ENCODE assay signal across 8 mouse cellular contexts in the genomic region with DNA sequence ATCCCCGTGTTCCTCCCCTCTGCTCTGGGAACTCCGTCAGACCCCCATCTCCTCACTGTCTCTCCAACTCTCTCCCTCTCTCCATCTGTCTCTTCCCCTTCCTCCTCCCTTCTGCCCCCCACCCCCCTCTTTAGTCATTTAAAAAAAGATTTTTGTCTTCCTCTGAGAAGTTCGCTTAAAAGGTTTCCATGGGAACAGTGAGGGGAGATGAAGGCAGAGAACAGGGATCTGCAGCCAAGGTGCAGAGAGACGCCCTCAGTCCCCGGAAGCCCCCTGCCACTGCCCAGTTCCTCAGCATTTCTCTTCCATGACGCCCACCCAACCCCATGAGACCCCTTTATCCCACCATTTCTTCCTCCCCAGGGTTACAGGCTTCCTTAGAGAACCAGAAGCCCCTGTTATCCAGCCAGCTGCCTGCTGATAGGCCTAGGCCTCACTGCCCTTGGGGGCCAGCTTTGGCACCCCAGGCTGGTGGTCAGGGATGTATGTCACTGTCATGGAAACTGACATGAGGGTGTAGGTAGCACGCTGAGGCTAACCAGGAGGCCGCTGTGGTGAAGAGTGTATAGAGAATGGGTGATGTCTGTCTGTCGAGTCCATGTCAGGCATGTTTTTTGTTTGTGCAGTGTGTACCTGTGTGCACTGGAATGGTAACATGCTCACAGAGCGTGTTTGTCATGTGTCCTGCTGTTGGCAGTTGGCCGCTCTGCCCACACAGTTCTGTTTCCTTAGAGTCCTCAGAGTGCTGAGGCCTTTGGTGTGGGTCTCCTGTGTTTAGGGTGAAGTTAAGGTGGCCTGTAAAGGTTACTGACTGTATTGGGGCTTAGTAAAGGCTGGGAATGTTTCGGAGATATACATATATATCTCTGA. TPM values are rescaled to one million over a fixed set of nuclear protein-coding genes. Genes with fewer than 3 reads are reported as not detected.
DNase-seq lines count a peak whose midpoint lies in the region; ATAC-seq and TF ChIP-seq lines count a peak whose summit lies in the region.

No protein-coding gene starts in this region.

- no peak for ATAC-seq in embryonic facial prominence, embryonic 12.5 days (ENCODE audit: insufficient number of reproducible peaks, insufficient read depth, low FRiP score, low TSS enrichment)
- no peak for ATAC-seq in hindbrain, embryonic 12.5 days (ENCODE audit: low FRiP score)
- ATAC-seq in midbrain, embryonic 13.5 days, result no peak

- H3K27ac ChIP-seq in layer of hippocampus, adult 2 months, result peak overlapping the region; percentile 98
- peak overlapping the region; percentile 69 for H3K27ac ChIP-seq in embryonic facial prominence, embryonic 12.5 days
- H3K27ac ChIP-seq in hindbrain, embryonic 12.5 days, result peak overlapping the region; percentile 81
- peak overlapping the region; percentile 86 for H3K27ac ChIP-seq in midbrain, embryonic 13.5 days

- no peaks in the 10 kb centered on the region for H3K27me3 ChIP-seq in embryonic facial prominence, embryonic 12.5 days
- no peaks in the 10 kb centered on the region for H3K27me3 ChIP-seq in hindbrain, embryonic 12.5 days
- H3K27me3 ChIP-seq in midbrain, embryonic 13.5 days, result no peaks in the 10 kb centered on the region

- H3K9me3 ChIP-seq in embryonic facial prominence, embryonic 12.5 days, result no peaks in the 10 kb centered on the region
- no peaks in the 10 kb centered on the region for H3K9me3 ChIP-seq in hindbrain, embryonic 12.5 days (replicated peaks)
- no peaks in the 10 kb centered on the region for H3K9me3 ChIP-seq in midbrain, embryonic 13.5 days

- DNase-seq in layer of hippocampus, adult 2 months (ENCODE audit: low spot score in 2 of 2), result no peak
- no peak for DNase-seq in layer of hippocampus, postnatal 36 days
- DNase-seq in thymus, postnatal 14 days, result no peak
- DNase-seq in gastrocnemius, postnatal 25 days, result no peak
- no peak for DNase-seq in MN1 (ENCODE audit: low spot score)

- no peak for TF ChIP-seq CTCF in layer of hippocampus, adult 2 months (conservative IDR thresholded peaks at IDR 0.05)

- H3K4me1 ChIP-seq in embryonic facial prominence, embryonic 12.5 days, result peaks cover 63% of the 10 kb centered on the region
- peaks cover 72% of the 10 kb centered on the region for H3K4me1 ChIP-seq in hindbrain, embryonic 12.5 days
- H3K4me1 ChIP-seq in midbrain, embryonic 13.5 days (replicated peaks), result peaks cover 90% of the 10 kb centered on the region

- H3K4me3 ChIP-seq in layer of hippocampus, adult 2 months, result peak overlapping the region; percentile 73
- H3K4me3 ChIP-seq in embryonic facial prominence, embryonic 12.5 days, result peak overlapping the region; percentile 34; the same call in 1 of the 2 replicates
- peak overlapping the region; percentile 39 for H3K4me3 ChIP-seq in hindbrain, embryonic 12.5 days
- H3K4me3 ChIP-seq in midbrain, embryonic 13.5 days (replicated peaks), result peak overlapping the region; percentile 44; the same call in 1 of the 2 replicates

- peak overlapping the region; percentile 56; the same call in 1 of the 2 replicates for H3K9ac ChIP-seq in embryonic facial prominence, embryonic 12.5 days
- H3K9ac ChIP-seq in hindbrain, embryonic 12.5 days, result peak overlapping the region; percentile 73
- H3K9ac ChIP-seq in midbrain, embryonic 13.5 days (replicated peaks), result peak overlapping the region; percentile 73

- 42% methylated on average over 12 of the region's 12 CpGs for WGBS in embryonic facial prominence, embryonic 12.5 days
- whole genome bisulfite sequencing in hindbrain, embryonic 12.5 days, result 26% methylated on average over 12 of the region's 12 CpGs
- WGBS in midbrain, embryonic 13.5 days, result 19% methylated on average over 12 of the region's 12 CpGs

- peak overlapping the region; percentile 60 for H3K4me2 ChIP-seq in embryonic facial prominence, embryonic 12.5 days (replicated peaks)
- peak overlapping the region; percentile 82 for H3K4me2 ChIP-seq in hindbrain, embryonic 12.5 days (replicated peaks)
- H3K4me2 ChIP-seq in midbrain, embryonic 13.5 days (replicated peaks), result peak overlapping the region; percentile 81

- H3K36me3 ChIP-seq in embryonic facial prominence, embryonic 12.5 days, result 0 out of 2 replicates have a peak, but pooled peaks cover 1% of the 10 kb centered on the region
- no peaks in the 10 kb centered on the region for H3K36me3 ChIP-seq in hindbrain, embryonic 12.5 days
- H3K36me3 ChIP-seq in midbrain, embryonic 13.5 days, result 0 out of 2 replicates have a peak, but pooled peaks cover 5% of the 10 kb centered on the region

RNA-seq across cellular contexts. Expression of gene Syngap1, which starts 6.4 kb away (rescaled TPM):
- 100 to 1,000 TPM; 463 to 497 TPM for total RNA-seq in layer of hippocampus, adult 2 months (2021)
- 100 to 1,000 TPM; 449 to 485 TPM for total RNA-seq in layer of hippocampus, postnatal 36 days (2021)
- 2.5 and 4.0 TPM in 2 replicates for polyA plus RNA-seq in embryonic facial prominence, embryonic 12.5 days (2016; fragmentation: Nextera tagmentation; extraction: Ambion mirVana)
- polyA plus RNA-seq in hindbrain, embryonic 12.5 days (2016; fragmentation: Nextera tagmentation; extraction: Ambion mirVana), result 4.2 and 4.4 TPM in 2 replicates
- 5.0 and 6.2 TPM in 2 replicates for polyA plus RNA-seq in midbrain, embryonic 13.5 days (2015; fragmentation: Nextera tagmentation; extraction: Ambion mirVana)
- 1 to 10 TPM; 2.7 to 4.7 TPM for total RNA-seq in gastrocnemius, postnatal 25 days (2021)

RNA-seq across cellular contexts. Expression of gene Cuta, which starts 8.1 kb away (rescaled TPM):
- total RNA-seq in layer of hippocampus, adult 2 months (2021), result 10 to 100 TPM; 91.3 to 95.8 TPM
- 100 to 1,000 TPM in 1 of 2 experiments, 10 to 100 TPM in 1; 99.3 to 104 TPM for total RNA-seq in layer of hippocampus, postnatal 36 days (2021)
- polyA plus RNA-seq in embryonic facial prominence, embryonic 12.5 days (2016; fragmentation: Nextera tagmentation; extraction: Ambion mirVana), result 172 and 174 TPM in 2 replicates
- polyA plus RNA-seq in hindbrain, embryonic 12.5 days (2016; fragmentation: Nextera tagmentation; extraction: Ambion mirVana), result 131 and 149 TPM in 2 replicates
- polyA plus RNA-seq in midbrain, embryonic 13.5 days (2015; fragmentation: Nextera tagmentation; extraction: Ambion mirVana), result 145 and 148 TPM in 2 replicates
- 10 to 100 TPM; 83.7 to 87.0 TPM for total RNA-seq in gastrocnemius, postnatal 25 days (2021)

RNA-seq across cellular contexts. Expression of gene Phf1, which starts 14.6 kb away (rescaled TPM):
- total RNA-seq in layer of hippocampus, adult 2 months (2021), result 10 to 100 TPM; 31.4 to 33.9 TPM
- total RNA-seq in layer of hippocampus, postnatal 36 days (2021), result 10 to 100 TPM; 28.8 to 30.0 TPM
- polyA plus RNA-seq in embryonic facial prominence, embryonic 12.5 days (2016; fragmentation: Nextera tagmentation; extraction: Ambion mirVana), result 13.9 and 17.1 TPM in 2 replicates
- 14.6 and 15.7 TPM in 2 replicates for polyA plus RNA-seq in hindbrain, embryonic 12.5 days (2016; fragmentation: Nextera tagmentation; extraction: Ambion mirVana)
- polyA plus RNA-seq in midbrain, embryonic 13.5 days (2015; fragmentation: Nextera tagmentation; extraction: Ambion mirVana), result 13.6 and 17.7 TPM in 2 replicates
- 1 to 10 TPM; 5.1 to 5.9 TPM for total RNA-seq in gastrocnemius, postnatal 25 days (2021)

RNA-seq across cellular contexts. Expression of gene Zbtb9, which starts 25.5 kb away (rescaled TPM):
- total RNA-seq in layer of hippocampus, adult 2 months (2021), result 10 to 100 TPM; 14.8 to 15.7 TPM
- total RNA-seq in layer of hippocampus, postnatal 36 days (2021), result 10 to 100 TPM; 15.0 to 15.6 TPM
- 16.1 and 17.1 TPM in 2 replicates for polyA plus RNA-seq in embryonic facial prominence, embryonic 12.5 days (2016; fragmentation: Nextera tagmentation; extraction: Ambion mirVana)
- polyA plus RNA-seq in hindbrain, embryonic 12.5 days (2016; fragmentation: Nextera tagmentation; extraction: Ambion mirVana), result 19.4 and 19.7 TPM in 2 replicates
- 18.9 and 20.8 TPM in 2 replicates for polyA plus RNA-seq in midbrain, embryonic 13.5 days (2015; fragmentation: Nextera tagmentation; extraction: Ambion mirVana)
- total RNA-seq in gastrocnemius, postnatal 25 days (2021), result under 1 TPM; 0.43 to 0.92 TPM

RNA-seq across cellular contexts. Expression of gene Kifc5b, which starts 30.6 kb away (rescaled TPM):
- 1 to 10 TPM; 2.8 to 3.3 TPM for total RNA-seq in layer of hippocampus, adult 2 months (2021)
- 1 to 10 TPM; 3.2 to 4.0 TPM for total RNA-seq in layer of hippocampus, postnatal 36 days (2021)
- polyA plus RNA-seq in embryonic facial prominence, embryonic 12.5 days (2016; fragmentation: Nextera tagmentation; extraction: Ambion mirVana), result 7.9 and 9.7 TPM in 2 replicates
- polyA plus RNA-seq in hindbrain, embryonic 12.5 days (2016; fragmentation: Nextera tagmentation; extraction: Ambion mirVana), result 5.4 and 5.5 TPM in 2 replicates
- polyA plus RNA-seq in midbrain, embryonic 13.5 days (2015; fragmentation: Nextera tagmentation; extraction: Ambion mirVana), result 4.2 and 4.4 TPM in 2 replicates
- total RNA-seq in gastrocnemius, postnatal 25 days (2021), result under 1 TPM; 0.31 to 0.56 TPM

Comparison
In these comparisons a context has a peak if more than half of its experiments do, and no peak if none do; other contexts are left out.
1. RNA of gene Syngap1, which starts 6.4 kb away (total RNA-seq): 463 to 497 TPM in layer of hippocampus, adult 2 months and 449 to 485 TPM in layer of hippocampus, postnatal 36 days; 2.7 to 4.7 TPM in gastrocnemius, postnatal 25 days; every median in the first group is over 10 times any median in the second.
2. RNA of gene Phf1, which starts 14.6 kb away (total RNA-seq): 31.4 to 33.9 TPM in layer of hippocampus, adult 2 months and 28.8 to 30.0 TPM in layer of hippocampus, postnatal 36 days; 5.1 to 5.9 TPM in gastrocnemius, postnatal 25 days; every median in the first group is over 4 times any median in the second.
3. Peak in every context shown above with its lines, with median percentiles within 50 percentile points of each other: H3K27ac ChIP-seq, H3K4me3 ChIP-seq, H3K4me2 ChIP-seq and H3K9ac ChIP-seq.